Mouse (Mus musculus) CD4-positive, CD25-positive, alpha-beta regulatory T cell, adult 2 months (primary cell): ENCODE measurements at regions not wholly inside any gene's neighbourhood (a gene's known extent, or its start where the extent isn't known, plus 50 kb on each side); places are given as distances from the start of the nearest gene placed in this dataset.

Experiments used
- DNase-seq: peaks from one replicate; pipeline ENCODE4 v3.0.0-alpha.2; 2012; ENCODE audit warnings: low read depth, low spot score

DNA sequence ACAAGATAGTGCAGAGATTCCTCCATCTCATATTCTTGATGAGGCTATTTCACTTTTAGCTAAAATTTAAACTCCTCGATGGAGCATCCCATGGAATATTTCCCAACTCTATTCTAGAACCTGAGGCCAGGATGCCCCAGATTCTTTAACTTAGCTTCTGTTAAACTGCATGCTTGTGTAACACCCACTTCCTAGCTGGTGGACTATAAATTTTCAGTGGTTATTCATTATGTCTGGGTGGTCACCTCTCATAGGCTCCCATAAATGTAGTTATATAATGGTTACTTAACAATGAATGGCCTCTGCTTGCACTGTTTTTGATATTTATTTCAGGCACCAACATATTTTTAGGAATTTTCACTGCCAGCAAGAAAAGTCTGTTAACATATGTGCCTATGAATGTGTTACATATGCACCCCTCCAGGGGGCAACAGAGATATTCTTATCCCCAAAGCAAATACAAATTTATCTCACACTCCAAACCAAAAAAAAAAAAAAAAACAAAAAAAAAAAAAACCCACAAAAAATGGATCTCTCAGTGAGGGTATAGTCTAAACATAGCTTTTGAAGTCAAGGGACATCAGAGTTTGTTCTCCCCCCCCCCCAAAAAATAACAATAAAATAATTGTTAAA, 135.1 kb upstream of the Gvin1 start:
- peak; percentile 31 for DNase-seq
